Mouse (Mus musculus): ENCODE measurements around the gene Gfra1.

- TF ChIP-seq CTCF (IDR thresholded peaks at IDR 0.05; ENCODE audit: extremely low read depth, insufficient read depth, low read length) (no peak), POLR2A (IDR thresholded peaks at IDR 0.05; ENCODE audit: extremely low read depth, insufficient read depth, low read length) (no peak)
Measured at GRCm38 (mm10) chr19:58329305-58329704, 126.4 kb downstream of the Gfra1 start.

Data from cortical plate, adult 2 months (tissue).